Mouse (Mus musculus) heart, embryonic 10.5 days (tissue): ENCODE measurements around the gene Olfr887. TPM values are rescaled to one million over a fixed set of nuclear protein-coding genes. Genes with fewer than 3 reads are reported as not detected.

Experiments
- DNase-seq: peaks from one replicate; pipeline ENCODE4 v3.0.0-alpha.2; 2017; ENCODE audit warnings: low spot score
- H3K27ac ChIP-seq: fragments of 300-500 bp; sonication (generic); 2 replicates; pipeline ENCODE4 v1.5.1; 2016; ENCODE audit warnings: mild to moderate bottlenecking
- H3K27me3 ChIP-seq: fragments of 300-500 bp; sonication (generic); 2 replicates; pipeline ENCODE4 v1.6.1; 2016; ENCODE audit warnings: mild to moderate bottlenecking; ENCODE audit not compliant: poor library complexity, insufficient read depth, severe bottlenecking
- H3K36me3 ChIP-seq: fragments of 300-500 bp; sonication (generic); 2 replicates; pipeline ENCODE4 v1.6.1; 2016; ENCODE audit warnings: mild to moderate bottlenecking, moderate library complexity
- H3K4me1 ChIP-seq: fragments of 300-500 bp; sonication (generic); 2 replicates; pipeline ENCODE4 v1.6.1; 2016; ENCODE audit warnings: mild to moderate bottlenecking
- H3K4me3 ChIP-seq: fragments of 300-500 bp; sonication (generic); 2 replicates; pipeline ENCODE4 v1.5.1; 2016; ENCODE audit warnings: mild to moderate bottlenecking, moderate library complexity
- H3K9me3 ChIP-seq: fragments of 300-500 bp; sonication (generic); 2 replicates; pipeline ENCODE4 v1.6.1; 2016; ENCODE audit warnings: mild to moderate bottlenecking, moderate library complexity
- WGBS: fragments of 180-500 bp; shearing (Covaris S2); methylation state at CpG from one replicate; pipeline ENCODE4 v1.1.7; 2016; 5-methylcytosine and 5-hydroxymethylcytosine counted together
- polyA plus RNA-seq: library from polyadenylated mRNA; unstranded; fragments of >200 nt; fragmentation: Nextera tagmentation; extraction: Ambion mirVana; gene quantifications from 2 replicates; pipeline ENCODE4 v1.2.1, GENCODE M21; 2016

Gene Olfr887
- not detected in 2 replicates for polyA plus RNA-seq

DNA sequence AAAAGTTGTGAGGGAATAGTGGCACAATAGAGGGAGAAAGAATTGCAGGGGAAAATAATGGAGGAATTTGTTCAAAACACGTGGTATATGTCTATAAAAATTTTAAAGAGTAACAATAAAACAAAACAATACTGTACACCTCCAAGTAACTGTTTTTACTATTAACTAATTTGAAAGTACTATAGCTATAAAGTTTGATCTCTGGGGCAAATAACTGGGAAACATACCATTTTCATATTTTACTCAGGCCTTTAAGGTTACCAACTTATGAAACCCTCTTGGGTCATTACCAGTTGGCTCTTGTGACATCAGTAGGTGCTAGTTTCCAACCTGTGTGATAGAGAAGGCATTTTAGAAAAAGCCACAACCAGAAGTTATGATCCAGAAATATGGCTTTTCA, at the start of gene Olfr887:
TSS of gene Olfr887 (plus strand) at position 301 of the 400 bp plus-strand sequence.
- Histone ChIP-seq H3K4me1 (no peaks in the 10 kb centered on the region), H3K4me3 (no peak within 1 kb of the TSS), H3K27me3 (no peaks in the 10 kb centered on the region), H3K27ac (no peak within 1 kb of the TSS), H3K9me3 (no peaks in the 10 kb centered on the region), H3K36me3 (no peaks in the 10 kb centered on the region)
- DNase-seq = no peak
- 74% methylated on average over 1 of the region's 1 CpGs for WGBS

GRCm38 (mm10) chr9:38046255-38046654, 37.6 kb upstream of the Olfr887 start, which contains the start of gene Olfr884:
Olfr884 (plus strand) TSS chr9:38046555.
- Histone ChIP-seq H3K27ac (no peak within 1 kb of the TSS), H3K4me1 (no peaks in the 10 kb centered on the region), H3K9me3 (no peaks in the 10 kb centered on the region), H3K27me3 (no peaks in the 10 kb centered on the region), H3K4me3 (no peak within 1 kb of the TSS), H3K36me3 (no peaks in the 10 kb centered on the region)
- no peak for DNase-seq
- 58% methylated on average over 1 of the region's 1 CpGs for WGBS

GRCm38 (mm10) chr9:38061022-38061421, 22.9 kb upstream of the Olfr887 start, which contains the start of gene Olfr885:
Olfr885 (plus strand) TSS chr9:38061322.
- Histone ChIP-seq H3K4me1 (no peaks in the 10 kb centered on the region), H3K36me3 (no peaks in the 10 kb centered on the region), H3K9me3 (no peaks in the 10 kb centered on the region), H3K27me3 (no peaks in the 10 kb centered on the region), H3K4me3 (no peak within 1 kb of the TSS), H3K27ac (no peak within 1 kb of the TSS)
- WGBS = 77% methylated on average over 3 of the region's 3 CpGs
- no peak for DNase-seq

DNA sequence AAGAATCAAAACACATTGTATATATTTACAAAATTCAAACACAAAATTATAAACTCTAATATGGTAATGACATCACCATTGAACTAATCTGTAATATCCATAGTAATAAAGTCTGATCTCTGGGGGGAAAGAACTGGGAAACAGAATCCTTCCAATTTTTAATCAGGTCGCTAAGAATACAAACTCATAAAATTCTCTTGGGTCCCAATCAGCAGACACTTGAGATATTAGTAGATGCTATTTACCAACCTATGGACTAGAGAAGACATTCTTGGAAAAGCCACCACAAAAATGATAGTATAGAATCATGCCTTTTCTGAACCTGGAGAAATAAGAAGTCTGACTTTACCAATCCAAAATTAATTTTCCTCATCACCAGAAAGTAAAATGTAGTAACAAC, 24.0 kb downstream of the Olfr887 start, which contains the start of gene Olfr888:
TSS of gene Olfr888 (plus strand) at position 301 of the 400 bp plus-strand sequence.
- no peaks in the 10 kb centered on the region for H3K36me3 ChIP-seq
- no peak within 1 kb of the TSS for H3K4me3 ChIP-seq
- H3K4me1 ChIP-seq = no peaks in the 10 kb centered on the region
- no peaks in the 10 kb centered on the region for H3K9me3 ChIP-seq
- 73% methylated on average over 1 of the region's 1 CpGs for WGBS
- no peak within 1 kb of the TSS for H3K27ac ChIP-seq
- no peaks in the 10 kb centered on the region for H3K27me3 ChIP-seq
- no peak for DNase-seq

DNA sequence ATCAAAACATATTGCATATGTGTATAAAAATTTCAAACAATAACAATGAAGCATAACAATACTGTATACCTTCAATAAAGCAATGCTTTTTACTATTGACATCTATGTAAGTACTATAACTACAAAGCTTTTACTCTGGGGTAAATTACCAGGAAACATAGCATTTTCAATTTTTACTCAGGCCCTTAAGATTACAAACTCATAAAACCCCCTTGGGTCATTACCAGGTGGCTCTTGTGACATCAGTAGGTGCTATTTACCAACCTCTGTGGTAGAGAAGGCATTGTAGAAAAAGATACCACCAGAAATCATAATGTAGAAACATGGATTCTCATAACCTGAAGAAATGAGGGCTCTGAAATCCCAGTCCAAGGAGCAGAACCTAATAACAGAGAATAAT, 31.0 kb downstream of the Olfr887 start, which contains the start of gene Olfr889:
TSS of gene Olfr889 (plus strand) at position 301 of the 400 bp plus-strand sequence.
- Histone ChIP-seq H3K4me3 (no peak within 1 kb of the TSS), H3K4me1 (no peaks in the 10 kb centered on the region), H3K27me3 (no peaks in the 10 kb centered on the region), H3K27ac (no peak within 1 kb of the TSS), H3K36me3 (no peaks in the 10 kb centered on the region), H3K9me3 (no peaks in the 10 kb centered on the region)
- no peak for DNase-seq

Other genes with a start within 250 kb of the Olfr887 start
- not detected in 2 replicates for gene Olfr877, start 229.8 kb upstream of the Olfr887 start, polyA plus RNA-seq
- gene Olfr145, start 187.3 kb upstream of the Olfr887 start, polyA plus RNA-seq = not detected in 2 replicates
- gene Olfr878, start 166.2 kb upstream of the Olfr887 start, polyA plus RNA-seq = not detected in 2 replicates
- not detected in 2 replicates for gene Olfr881, start 92.2 kb upstream of the Olfr887 start, polyA plus RNA-seq
- not detected in 2 replicates for gene Olfr883, start 58.3 kb upstream of the Olfr887 start, polyA plus RNA-seq
- not detected in 2 replicates for gene Olfr884, start 37.5 kb upstream of the Olfr887 start, polyA plus RNA-seq
- gene Olfr885, start 22.8 kb upstream of the Olfr887 start, polyA plus RNA-seq = not detected in 2 replicates
- not detected in 2 replicates for gene Olfr888, start 24.1 kb downstream of the Olfr887 start, polyA plus RNA-seq
- 0.05 and 0.19 TPM in 2 replicates for gene Olfr889, start 31.1 kb downstream of the Olfr887 start, polyA plus RNA-seq
- gene Olfr890, start 58.4 kb downstream of the Olfr887 start, polyA plus RNA-seq = not detected in 2 replicates
- not detected in 2 replicates for gene Olfr891, start 96.7 kb downstream of the Olfr887 start, polyA plus RNA-seq
- not detected in 2 replicates for gene Olfr893, start 124.3 kb downstream of the Olfr887 start, polyA plus RNA-seq
- gene Olfr894, start 134.0 kb downstream of the Olfr887 start, polyA plus RNA-seq = not detected in 2 replicates
- gene Olfr143, start 168.7 kb downstream of the Olfr887 start, polyA plus RNA-seq = not detected in 2 replicates
- gene Olfr895, start 183.8 kb downstream of the Olfr887 start, polyA plus RNA-seq = not detected in 2 replicates
- gene Olfr896-ps1, start 207.0 kb downstream of the Olfr887 start, polyA plus RNA-seq = not detected in 2 replicates
- gene Olfr25, start 245.0 kb downstream of the Olfr887 start, polyA plus RNA-seq = not detected in 2 replicates